ENCODE assay signal across 13 mouse cellular contexts in genomic region chr17:87427511-87427910, GRCm38 (mm10). TPM values are rescaled to one million over a fixed set of nuclear protein-coding genes. Genes with fewer than 3 reads are reported as not detected.
DNase-seq lines count a peak whose midpoint lies in the region; ATAC-seq lines count a peak whose summit lies in the region.
"Had no signal": no experiment of that assay in that cellular context is flagged by ENCODE, and none has a peak within 500 bp of the region (broad histone marks: within the 10 kb centered on the region; RNA-seq: fewer than 3 reads in every experiment).

TSS of gene Stpg4 (minus strand) at chr17:87427741.

- 54% methylated on average over 24 of the region's 24 CpGs for WGBS in kidney, embryonic 14.5 days
- 57% methylated on average over 24 of the region's 24 CpGs for WGBS in forebrain, embryonic 14.5 days
- WGBS in midbrain, embryonic 13.5 days, result 46% methylated on average over 24 of the region's 24 CpGs

- ATAC-seq in kidney, embryonic 14.5 days (ENCODE audit: low FRiP score, low TSS enrichment), result peak; percentile 41; the same call in 1 of the 2 replicates
- ATAC-seq in forebrain, embryonic 14.5 days, result 0 out of 2 replicates have a peak, but pooled peaks have one; percentile 23
- ATAC-seq in midbrain, embryonic 13.5 days, result 0 out of 2 replicates have a peak, but pooled peaks have one; percentile 43
- ATAC-seq: liver, postnatal 0 days had no signal

- H3K27ac ChIP-seq in kidney, embryonic 14.5 days (ENCODE audit: low read depth, low read length), result no peak within 1 kb of the TSS
- H3K27ac ChIP-seq in forebrain, embryonic 14.5 days (ENCODE audit: low read depth, low read length), result no peak within 1 kb of the TSS
- H3K27ac ChIP-seq in midbrain, embryonic 13.5 days, result no peak within 1 kb of the TSS

- H3K36me3 ChIP-seq in kidney, embryonic 14.5 days (ENCODE audit: control insufficient read depth, insufficient read depth, low read length), result peaks cover 24% of the 10 kb centered on the region
- H3K36me3 ChIP-seq in forebrain, embryonic 14.5 days (ENCODE audit: control insufficient read depth, insufficient read depth, low read length), result peaks cover 38% of the 10 kb centered on the region
- peaks cover 37% of the 10 kb centered on the region for H3K36me3 ChIP-seq in midbrain, embryonic 13.5 days

- H3K4me1 ChIP-seq in kidney, embryonic 14.5 days (ENCODE audit: control insufficient read depth, insufficient read depth, low read length), result no peaks in the 10 kb centered on the region
- no peaks in the 10 kb centered on the region for H3K4me1 ChIP-seq in forebrain, embryonic 14.5 days (ENCODE audit: control insufficient read depth, insufficient read depth, low read length)
- H3K4me1 ChIP-seq in midbrain, embryonic 13.5 days (replicated peaks), result peaks cover 9% of the 10 kb centered on the region; the same call in 1 of the 2 replicates

- no peak within 1 kb of the TSS for H3K4me2 ChIP-seq in kidney, embryonic 14.5 days (replicated peaks; ENCODE audit: low read depth, low read length)
- H3K4me2 ChIP-seq in forebrain, embryonic 14.5 days (ENCODE audit: low read length), result no peak within 1 kb of the TSS
- peak within 1 kb of the TSS; percentile 5; the same call in 1 of the 2 replicates for H3K4me2 ChIP-seq in midbrain, embryonic 13.5 days (replicated peaks)

- no peak for DNase-seq in kidney, adult 8-10 months
- peak; percentile 46 for DNase-seq in R1 (ENCODE audit: low read depth, low spot score)
- no peak for DNase-seq in forebrain, embryonic 14.5 days (ENCODE audit: low spot score)
- no peak for DNase-seq in B cell, adult 2 months
- DNase-seq in lung, postnatal 10 days, result no peak
- DNase-seq: adrenal gland, postnatal 14 days; cerebellum, adult 8-10 months; liver, postnatal 0 days; spleen, adult 18-20 months had no signal

- no peak within 1 kb of the TSS for H3K9ac ChIP-seq in kidney, embryonic 14.5 days (ENCODE audit: low read depth, low read length)
- H3K9ac ChIP-seq in forebrain, embryonic 14.5 days (ENCODE audit: low read length), result no peak within 1 kb of the TSS
- 0 out of 2 replicates have a peak within 1 kb of the TSS, but pooled peaks have one; percentile 46 for H3K9ac ChIP-seq in midbrain, embryonic 13.5 days (replicated peaks)
- H3K9ac ChIP-seq: liver, postnatal 0 days had no signal

- H3K4me3 ChIP-seq in kidney, embryonic 14.5 days (ENCODE audit: low read length), result no peak within 1 kb of the TSS
- no peak within 1 kb of the TSS for H3K4me3 ChIP-seq in forebrain, embryonic 14.5 days (ENCODE audit: low read depth, low read length)
- H3K4me3 ChIP-seq in midbrain, embryonic 13.5 days (replicated peaks), result no peak within 1 kb of the TSS
- H3K4me3 ChIP-seq: erythroblast, embryonic 14.5 days had no signal

- H3K9me3 ChIP-seq in kidney, embryonic 14.5 days (ENCODE audit: control insufficient read depth, low read length), result no peaks in the 10 kb centered on the region
- H3K9me3 ChIP-seq in forebrain, embryonic 14.5 days (replicated peaks; ENCODE audit: control insufficient read depth, low read length), result no peaks in the 10 kb centered on the region
- H3K9me3 ChIP-seq in midbrain, embryonic 13.5 days, result no peaks in the 10 kb centered on the region

- no peaks in the 10 kb centered on the region for H3K27me3 ChIP-seq in kidney, embryonic 14.5 days (ENCODE audit: control insufficient read depth, insufficient read depth, low read length)
- H3K27me3 ChIP-seq in forebrain, embryonic 14.5 days (replicated peaks; ENCODE audit: control insufficient read depth, insufficient read depth, low read length), result no peaks in the 10 kb centered on the region
- H3K27me3 ChIP-seq in midbrain, embryonic 13.5 days, result no peaks in the 10 kb centered on the region

RNA-seq across cellular contexts. Expression of gene Stpg4, which starts in this region (rescaled TPM):
- polyA plus RNA-seq in kidney, embryonic 14.5 days (2014; fragmentation: Nextera tagmentation; extraction: Ambion mirVana), result 0.51 TPM in 1 of 2 replicates, not detected in the other
- not detected in 2 replicates for polyA plus RNA-seq in forebrain, embryonic 14.5 days (2014; fragmentation: Nextera tagmentation; extraction: Ambion mirVana)
- 0.37 TPM in 1 of 2 replicates, not detected in the other for polyA plus RNA-seq in midbrain, embryonic 13.5 days (2015; fragmentation: Nextera tagmentation; extraction: Ambion mirVana)
- polyA plus RNA-seq: erythroblast, embryonic 14.5 days; liver, postnatal 0 days; neural tube, embryonic 11.5 days had no signal

Comparison
In these comparisons a context has a peak if more than half of its experiments do, and no peak if none do; other contexts are left out.
1. Peak in ATAC-seq in kidney, embryonic 14.5 days; RNA of the gene not detected or under 1 TPM.
2. Peak in ATAC-seq in forebrain, embryonic 14.5 days; RNA of the gene not detected or under 1 TPM.
3. Peak in ATAC-seq, H3K9ac ChIP-seq and H3K4me2 ChIP-seq in midbrain, embryonic 13.5 days; RNA of the gene not detected or under 1 TPM.